Mouse (Mus musculus) cerebellum, postnatal 14 days (tissue): ENCODE measurements around the gene Gm5129.
A peak's percentile ranks its signal among the peaks of the same experiment; 100 is the strongest.
"Not testable (repeated sequence)": the region's sequence is repeated elsewhere in the genome, so short reads cannot be mapped to it uniquely, and the experiment has no call there.

Experiments used
- DNase-seq, 2 experiments: peaks; one replicate each; pipeline ENCODE4 v3.0.0; 2021; ENCODE audit warnings: mixed read lengths in 2 of 2

Gm5129 gene

DNA sequence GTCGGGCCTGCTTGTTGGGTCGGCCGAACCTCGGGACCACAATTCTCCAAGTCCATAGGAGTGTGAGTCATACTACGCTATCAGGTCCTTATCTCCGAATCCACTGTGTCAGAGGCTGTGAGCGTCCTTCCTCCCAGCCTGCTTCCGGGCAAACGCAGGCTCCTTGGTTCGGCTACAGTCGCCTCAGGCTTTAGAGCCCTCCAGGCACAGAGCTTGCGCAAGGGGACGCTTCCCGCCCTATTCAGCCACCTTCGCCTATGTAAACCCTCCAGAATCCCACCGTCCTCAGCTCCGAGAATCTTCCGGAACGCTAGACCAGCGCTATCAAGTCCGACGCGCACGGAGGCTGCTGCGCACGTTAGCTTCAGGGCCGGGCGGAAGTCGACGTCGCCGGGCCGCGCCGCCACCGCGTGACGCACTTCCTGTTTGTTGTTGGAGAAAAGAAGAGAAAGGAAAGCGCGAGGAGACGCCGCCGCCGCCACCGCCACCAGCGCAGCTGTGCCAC lies at the start of gene Gm5129, which contains the start of gene Dnajb6:
Gene Gm5129 (minus strand): TSS at position 380 of the 505 bp plus-strand sequence.
Gene Dnajb6 (plus strand): TSS at position 132 of the 505 bp plus-strand sequence.
- peak; percentile 98 to 99 for DNase-seq

DNA sequence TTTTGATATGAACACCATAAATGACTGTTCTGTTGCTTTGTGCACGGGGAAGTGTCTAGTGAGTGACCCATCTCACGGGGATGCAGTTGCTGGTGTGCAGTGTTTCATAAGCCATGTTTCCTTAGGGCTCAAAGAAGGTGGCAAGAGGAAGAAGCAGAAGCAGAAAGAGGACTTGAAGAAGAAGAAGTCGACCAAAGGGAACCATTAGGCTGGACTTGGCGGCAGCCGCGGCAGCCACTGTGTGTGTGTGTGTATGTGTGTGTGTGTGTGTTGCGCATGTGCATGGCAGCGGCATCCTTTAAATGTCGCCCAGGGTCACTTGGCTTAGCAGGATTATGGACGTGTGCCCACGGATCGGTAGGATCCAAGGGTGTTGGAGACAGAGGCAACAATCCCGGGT lies 49.2 kb upstream of the Gm5129 start:
- DNase-seq = peak in 1 of 2 experiments; percentile 27

DNA sequence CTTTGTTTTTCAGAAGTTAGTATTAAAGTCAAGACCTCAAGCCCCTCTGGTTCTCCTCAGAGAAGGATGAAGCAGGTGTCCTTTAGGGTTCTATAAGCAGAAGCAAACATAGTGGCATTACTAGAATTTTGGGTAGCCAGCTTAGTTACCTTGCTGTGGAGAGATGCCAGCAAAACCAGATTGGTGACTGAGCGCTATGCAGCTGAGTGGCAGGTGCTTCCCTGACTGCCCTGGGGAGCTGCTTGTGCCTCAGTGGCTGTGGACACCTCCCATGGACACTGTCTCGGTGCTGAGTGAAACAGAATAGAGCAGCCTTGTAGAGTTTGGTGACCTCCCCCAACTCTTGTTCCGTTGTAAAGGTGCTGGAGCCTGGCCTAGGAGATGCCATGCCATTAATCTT lies 46.5 kb upstream of the Gm5129 start:
- peak; percentile 29 to 40 for DNase-seq

DNA sequence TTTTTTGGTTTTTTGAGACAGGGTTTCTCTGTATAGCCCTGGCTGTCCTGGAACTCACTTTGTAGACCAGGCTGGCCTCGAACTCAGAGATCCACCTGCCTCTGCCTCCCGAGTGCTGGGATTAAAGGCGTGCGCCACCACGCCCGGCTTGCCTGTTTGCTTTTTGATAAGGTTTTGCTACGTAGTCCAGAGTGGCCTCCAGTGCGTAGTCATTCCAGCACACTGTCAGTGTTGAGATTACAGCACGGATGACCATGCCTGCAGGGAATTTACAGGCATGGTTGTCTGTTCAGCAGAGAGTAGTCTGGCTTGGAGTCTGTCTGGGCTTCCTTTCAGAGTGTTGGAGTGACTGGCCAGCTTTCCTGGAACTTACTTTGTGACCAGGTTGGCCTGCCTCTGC lies 44.0 kb upstream of the Gm5129 start:
- not testable (repeated sequence) for DNase-seq

DNA sequence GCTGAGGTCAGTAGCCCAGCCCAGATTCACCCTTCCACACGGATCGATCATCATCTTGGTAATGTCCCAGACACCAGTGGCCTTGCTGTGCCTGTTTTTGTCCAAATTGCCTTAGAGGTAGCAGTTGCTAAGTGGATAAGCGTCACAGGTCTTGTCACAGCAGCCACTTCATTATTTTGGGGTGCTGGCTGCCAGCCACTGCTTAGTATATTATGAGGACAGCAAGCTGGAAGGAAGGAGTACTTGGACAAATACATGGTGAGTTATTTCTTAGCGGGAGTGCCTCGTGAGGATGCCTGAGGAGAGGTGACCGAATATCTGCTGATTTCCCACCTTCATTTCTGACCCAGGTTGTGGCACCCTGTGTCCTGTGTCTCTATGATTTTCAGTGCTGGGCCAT lies 42.3 kb upstream of the Gm5129 start:
- DNase-seq = peak in 1 of 2 experiments; percentile 20

DNA sequence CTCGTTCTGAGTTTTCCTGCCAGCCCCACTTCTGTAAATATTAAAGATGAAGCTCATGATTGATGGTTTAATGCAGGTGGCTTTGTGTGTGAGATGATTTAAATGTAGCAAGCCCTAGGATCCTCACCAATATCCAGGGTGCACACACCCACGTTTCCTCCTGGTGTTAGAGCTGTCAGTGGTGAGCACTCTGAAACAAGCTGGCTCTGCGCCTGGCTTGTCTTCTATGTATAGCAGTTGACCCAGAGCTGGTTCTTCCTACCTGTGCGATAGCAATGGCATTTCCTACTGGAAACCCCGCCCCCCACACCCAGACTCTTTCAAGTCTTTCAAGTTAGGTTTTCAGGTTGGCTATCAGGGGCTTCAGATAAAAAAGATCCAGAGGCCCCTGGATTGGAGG lies 39.7 kb upstream of the Gm5129 start:
- peak; percentile 46 for DNase-seq

DNA sequence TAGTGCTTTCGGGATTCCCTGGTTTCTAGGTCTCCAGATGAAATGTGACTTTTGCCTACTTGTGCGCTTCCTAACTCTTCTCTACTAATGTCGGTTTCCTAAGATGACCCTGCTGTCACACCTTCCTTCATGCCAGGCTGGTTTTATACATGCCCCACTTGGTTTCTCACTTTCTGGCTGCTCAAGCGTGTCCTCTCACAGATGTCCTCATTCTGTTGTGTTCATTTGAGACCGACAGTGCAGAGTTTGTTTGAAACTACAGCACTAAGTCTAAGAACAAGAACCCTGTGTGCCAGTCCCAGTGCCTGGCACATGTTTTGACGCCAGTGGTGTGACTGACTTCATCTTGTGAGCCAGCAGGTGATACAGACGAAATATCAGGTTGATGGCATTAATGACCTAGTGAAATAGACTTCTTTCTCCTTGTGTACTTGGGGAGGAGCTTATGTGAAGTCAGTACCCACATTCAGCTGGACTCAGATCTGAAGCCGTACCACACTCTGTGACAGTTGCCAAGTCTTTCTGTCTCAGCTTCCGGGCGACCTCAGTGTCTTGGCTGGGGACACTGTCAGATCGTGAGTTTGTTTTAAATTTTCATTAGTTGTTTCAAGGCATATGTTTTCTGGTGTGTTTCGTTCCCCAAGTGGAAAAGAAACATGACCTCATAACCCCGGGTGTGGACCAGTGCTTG lies 37.9 kb upstream of the Gm5129 start:
- peak; percentile 49 to 69 for DNase-seq

DNA sequence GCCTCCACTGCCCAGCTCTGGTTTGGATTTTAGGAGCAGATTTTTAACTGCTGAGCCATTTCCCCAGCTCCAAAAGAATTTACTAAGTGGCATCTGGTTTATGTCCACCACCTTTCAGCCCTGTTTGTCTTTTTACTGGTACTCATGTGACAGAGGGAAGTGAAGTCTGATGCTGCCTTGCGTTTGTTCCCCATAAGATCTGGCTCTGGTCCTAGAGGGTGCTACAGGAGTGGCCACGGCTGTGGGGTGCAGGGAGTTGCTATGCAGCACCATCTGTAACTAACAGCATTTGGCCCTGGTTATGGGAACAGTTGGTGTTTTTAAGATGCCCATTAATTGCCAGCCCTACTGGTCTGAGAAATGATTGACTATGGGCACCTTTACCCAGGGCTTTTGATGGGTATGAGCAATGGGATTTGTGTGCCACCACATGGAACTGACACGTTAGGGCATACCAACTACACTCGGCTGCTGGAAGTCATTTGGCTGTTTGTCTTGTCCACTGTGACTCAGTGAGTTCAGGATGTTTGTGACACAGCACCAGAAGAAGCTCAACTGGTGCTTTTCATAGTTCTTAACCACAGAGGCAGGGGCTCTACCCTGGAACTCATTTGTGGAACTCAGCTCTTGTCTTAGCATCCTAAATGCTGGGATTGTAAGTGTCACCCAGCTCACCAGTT lies 37.1 kb upstream of the Gm5129 start:
- DNase-seq = peak; percentile 66 to 81

DNA sequence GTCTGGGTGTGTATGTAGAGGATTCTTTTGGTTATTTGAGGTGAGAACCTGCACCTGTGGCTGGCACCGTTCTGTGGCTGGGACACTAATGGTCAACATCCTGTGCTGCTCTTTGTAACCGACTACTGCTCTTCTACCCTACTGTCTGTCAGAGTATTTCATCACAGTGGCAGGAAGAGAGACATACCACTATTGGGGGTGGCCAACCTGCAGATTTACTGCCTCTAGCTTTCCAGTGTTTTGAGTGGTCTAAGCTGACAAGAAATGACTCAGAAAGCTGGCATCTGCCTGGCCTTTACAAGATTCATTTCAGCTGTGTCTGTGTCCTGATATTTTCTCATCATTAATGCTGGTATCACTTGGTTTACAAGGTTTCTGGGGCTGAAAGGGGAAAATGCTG lies 36.3 kb upstream of the Gm5129 start:
- DNase-seq = no peak

DNA sequence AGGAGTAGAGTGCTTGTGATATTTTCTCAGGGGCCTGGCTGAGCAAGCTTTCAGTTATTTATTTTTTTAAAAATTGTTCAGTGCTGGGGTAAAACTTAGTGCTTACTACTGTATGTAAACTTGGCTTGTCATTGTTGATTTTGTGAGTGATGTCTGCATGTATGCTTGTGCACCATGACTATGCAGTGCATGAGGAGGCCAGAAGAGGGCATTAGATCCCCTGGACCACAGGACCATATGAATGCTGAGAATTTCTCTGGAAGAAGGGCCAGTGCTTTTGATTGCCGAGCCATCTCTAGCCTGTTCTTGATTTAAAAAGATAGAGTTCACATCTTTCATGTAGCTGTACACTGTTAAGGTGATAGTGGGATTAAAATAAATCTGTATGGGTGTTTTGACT lies 35.2 kb upstream of the Gm5129 start:
- DNase-seq = peak; percentile 45 to 65

DNA sequence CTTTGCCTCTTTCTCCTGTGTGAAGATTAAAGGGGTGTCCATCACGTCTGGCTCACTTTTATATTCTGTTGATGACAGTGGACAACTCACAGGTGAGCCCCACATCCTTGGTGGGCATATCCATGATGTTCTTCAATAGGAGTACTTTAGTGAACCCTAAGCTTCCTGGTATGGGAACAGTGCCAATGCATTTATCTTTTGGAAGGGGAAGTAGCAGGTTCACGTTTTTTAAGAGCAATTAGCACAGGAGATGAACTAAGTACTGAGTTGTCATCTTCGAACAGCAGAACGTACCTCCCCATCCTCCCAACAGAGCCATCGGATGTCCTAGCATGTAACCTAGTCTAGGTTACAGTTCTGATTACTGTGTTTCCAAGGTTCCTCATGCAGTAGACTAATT lies 23.6 kb upstream of the Gm5129 start:
- no peak for DNase-seq

DNA sequence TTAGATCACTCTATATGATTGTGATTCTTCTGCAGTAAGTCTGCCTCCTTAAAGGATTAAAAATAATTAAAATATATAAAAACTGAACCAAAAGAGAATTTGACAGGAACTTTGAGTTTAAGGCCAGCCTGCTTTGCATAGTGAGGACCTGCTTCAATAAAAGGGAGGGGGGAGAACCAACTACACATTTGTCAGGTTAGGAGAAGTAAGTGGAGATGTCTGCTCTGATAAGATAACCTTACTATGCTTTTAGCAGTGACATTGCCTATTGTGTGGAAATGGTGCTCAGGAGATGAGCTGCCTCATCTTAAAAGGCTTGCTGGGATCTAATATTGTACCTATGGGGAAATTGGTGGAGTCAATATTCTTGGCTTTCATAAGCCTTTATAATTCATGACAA lies 17.2 kb upstream of the Gm5129 start:
- no peak for DNase-seq

DNA sequence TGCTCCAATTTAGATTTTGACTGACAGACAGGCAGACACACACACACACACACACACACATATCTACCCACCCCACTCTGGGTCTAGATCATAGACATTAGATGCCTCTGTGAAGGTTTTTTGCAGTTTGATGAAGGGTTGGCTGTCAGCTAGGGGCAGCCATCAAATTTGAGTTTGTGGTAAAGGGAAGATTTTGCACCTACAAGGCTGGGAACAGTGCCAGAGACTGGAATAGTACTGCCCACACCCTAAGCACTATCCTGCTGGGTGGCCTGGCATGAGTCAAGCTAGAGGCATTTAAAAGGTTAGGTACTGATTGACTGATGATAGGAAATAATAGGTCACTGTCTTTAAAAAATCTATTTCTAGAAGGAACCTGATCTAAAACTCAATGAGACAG lies 15.6 kb upstream of the Gm5129 start:
- DNase-seq = peak; percentile 46 to 58

DNA sequence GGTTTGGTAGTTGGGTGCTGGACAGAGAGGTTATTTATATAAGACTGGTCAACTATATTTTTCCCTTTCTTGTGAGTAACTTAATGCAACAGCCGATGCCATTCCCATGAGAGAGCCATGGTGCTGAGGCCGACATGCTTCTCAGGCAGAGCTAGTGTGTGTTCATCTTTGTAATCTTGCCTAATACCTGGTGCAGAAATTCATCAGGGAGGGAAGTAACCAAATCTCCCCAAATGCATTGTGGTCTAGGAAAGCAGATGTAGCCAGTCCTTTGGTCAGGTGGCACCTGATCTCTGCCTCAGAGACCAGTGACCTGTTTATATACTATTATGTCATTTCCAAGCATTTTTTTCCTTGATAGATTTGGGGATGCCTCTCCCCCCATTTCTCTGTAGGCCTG lies 11.9 kb upstream of the Gm5129 start:
- no peak for DNase-seq

DNA sequence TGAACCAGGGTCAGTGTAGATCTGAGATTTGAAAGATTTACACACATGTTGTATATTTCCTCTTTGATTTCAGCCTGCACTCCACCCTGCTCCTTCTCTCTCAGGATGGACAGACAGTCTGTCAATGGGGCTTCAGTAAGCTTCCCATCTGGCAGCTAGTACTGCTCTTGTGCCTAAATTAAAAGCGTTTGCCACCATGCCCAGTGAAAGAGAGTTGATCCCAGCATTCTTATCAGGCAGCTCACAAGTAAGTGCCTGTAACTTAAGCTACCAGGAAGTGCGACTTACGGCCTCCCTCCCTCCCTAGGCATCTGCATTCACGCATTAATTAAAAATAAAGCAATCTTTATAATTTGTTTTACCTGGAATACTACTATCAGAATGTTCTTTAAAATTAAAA lies 5.4 kb upstream of the Gm5129 start:
- DNase-seq = no peak

DNA sequence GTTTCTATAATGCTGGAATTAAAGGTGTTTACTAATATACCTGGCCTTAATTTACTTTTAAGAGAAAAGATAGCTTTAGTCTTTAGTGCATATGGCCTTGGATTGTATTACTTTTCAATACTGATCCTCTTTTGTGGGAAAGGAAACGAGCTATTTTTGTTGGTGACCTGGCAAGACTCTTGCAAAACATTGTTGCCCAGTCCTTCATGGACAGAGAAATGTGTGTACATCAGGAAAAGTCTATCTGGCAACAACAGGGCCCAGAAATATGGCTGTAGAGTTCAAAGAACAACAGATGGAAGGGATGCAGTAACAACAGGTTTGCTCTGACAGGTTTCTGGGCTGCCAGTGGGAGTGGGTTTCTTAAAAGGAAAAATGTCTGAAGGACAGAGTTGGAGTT lies 4.9 kb upstream of the Gm5129 start:
- DNase-seq = no peak

DNA sequence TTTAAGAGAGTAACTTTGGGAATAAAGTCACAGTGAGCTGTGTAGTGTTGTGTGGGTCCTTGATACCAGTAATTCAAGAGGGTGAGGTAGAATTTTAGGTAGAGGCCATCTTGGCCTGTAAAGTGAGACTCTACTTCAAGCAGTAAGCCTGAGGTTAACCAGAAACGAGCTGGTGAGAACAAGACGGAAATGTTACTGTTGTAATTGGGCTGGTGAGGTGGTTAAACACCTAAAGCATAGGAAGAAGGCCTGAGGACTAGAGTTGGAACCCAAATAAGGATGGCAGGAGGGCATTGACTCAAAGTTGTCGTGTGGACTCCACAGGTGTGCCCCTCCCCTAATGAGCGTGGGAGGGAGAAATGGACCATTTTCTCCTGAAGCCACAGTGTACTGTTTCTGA lies 2.3 kb upstream of the Gm5129 start:
- DNase-seq = no peak

DNA sequence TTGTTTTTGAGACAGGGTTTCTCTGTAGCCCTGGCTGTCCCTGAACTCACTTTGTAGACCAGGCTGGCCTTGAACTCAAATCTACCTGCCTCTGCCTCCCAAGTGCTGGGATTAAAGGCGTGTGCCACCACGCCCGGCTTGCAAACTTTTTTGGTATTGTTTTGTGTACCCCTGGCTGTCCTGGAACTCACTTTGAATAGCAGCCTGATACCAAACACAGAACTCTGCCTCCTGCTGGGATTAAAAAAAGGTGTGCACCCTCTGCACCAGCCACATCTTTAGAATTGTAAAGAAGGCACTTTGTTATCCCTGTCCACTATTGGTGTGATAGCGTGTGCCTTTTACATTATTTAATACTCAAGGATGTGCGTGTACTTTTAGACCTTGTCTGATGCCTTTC lies 1.7 kb upstream of the Gm5129 start:
- DNase-seq = no peak

DNA sequence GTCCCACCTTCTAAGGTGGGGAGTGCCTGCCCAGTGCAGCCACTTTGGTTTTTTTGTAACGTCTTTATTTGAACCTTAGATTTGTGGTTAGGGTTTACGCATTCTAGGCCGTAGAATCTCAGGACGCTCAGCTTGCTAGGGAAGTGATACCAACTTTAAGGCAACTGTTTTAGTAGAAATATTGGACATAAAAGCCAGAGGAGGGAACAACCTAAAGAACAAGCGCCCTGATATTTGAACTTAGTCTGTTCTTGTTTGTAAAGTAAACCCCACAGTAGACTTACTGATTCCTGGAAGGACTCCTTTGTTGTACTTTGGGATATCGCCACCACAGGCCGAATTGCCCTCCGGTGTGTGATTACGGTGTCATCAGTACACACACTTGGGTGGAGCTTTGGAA lies 1.2 kb upstream of the Gm5129 start:
- DNase-seq = no peak

DNA sequence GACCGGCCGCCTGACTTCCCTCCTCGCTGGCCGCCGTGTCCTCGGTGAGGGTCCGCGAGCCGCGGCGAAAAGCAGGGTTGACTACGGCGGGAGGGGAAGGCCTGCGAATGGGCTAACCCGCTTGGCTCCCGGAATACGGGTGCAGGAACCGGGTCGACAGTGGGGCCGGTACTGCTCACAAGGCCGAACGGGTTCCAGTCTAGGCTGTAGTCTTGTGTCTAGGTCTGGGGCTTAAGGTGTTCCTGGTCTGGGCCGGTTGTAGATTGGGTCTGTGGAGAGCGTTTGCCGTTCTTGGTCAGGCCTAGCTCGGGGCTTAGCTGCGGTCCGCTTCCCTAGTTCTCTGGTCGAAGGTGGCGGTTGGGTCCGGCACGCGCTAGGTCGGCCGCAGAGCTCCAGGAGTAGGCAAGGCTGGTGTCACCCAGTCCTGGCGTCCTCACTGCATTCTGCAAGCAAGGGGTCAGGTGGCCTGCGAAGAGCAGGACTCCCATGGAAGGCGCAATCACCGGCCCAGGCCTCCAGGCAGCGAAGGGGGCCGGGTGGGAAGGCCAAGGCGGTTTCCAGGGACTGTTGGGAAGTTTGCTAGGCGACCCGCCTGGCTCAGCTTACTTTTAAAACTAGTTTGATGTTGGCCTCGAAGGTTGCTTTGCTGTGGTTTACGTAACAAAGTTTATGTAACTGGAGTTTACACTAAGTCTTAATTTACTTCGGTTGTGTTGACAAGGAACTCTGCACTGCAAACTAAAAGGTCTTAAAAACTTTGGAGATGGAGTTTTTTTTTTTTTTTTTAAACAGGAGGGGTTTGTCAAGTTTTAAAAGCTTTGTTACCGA lies 551 bp upstream of the Gm5129 start:
- DNase-seq = no peak

DNA sequence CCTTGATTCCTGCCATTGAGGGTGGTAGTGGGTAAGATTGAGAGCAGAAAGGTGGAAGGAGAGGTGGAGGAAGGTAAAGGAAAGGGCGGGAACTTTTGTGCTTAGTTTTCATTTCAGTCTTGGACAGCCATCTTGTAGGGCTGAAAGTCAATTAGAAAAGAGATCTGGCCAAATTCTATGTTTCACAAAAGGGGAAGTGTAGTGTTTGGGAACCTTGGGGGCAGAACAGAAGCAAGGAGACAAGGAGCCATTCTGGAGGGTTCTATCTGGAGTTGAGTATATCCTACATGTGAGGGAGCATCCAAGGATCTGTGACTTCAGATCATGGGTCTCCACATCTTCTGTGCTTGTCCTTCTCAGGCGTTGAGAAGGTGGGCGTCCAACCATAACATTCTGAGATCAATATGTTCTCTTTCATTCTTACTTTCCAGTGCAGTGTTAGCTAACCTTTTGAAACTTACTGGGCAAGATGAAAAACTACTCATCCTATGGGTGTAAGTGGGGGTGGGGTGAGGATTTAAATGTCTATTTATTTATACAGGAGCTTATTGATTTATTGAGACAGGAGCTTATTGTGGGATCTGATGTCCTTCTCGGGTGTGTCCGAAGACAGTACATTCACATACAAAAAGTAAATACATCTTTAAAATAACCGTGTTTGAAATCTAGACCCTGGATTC lies 765 bp downstream of the Gm5129 start:
- DNase-seq = peak in 1 of 2 experiments; percentile 14

DNA sequence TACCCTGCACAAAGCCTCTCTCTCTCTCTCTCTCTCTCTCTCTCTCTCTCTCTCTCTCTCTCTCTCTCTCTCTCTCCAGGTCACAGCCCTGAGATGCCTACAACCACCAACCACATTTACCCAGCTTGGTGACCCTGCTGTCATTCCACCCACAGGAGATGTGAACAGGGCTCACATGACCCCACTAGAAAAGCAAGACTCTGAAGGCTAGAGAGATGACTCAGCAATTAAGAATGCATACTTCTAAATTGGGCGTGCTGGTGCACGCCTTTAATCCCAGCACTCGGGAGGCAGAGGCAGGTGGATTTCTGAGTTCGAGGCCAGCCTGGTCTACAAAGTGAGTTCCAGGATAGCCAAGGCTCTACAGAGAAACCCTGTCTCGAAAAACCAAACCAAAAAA lies 9.7 kb downstream of the Gm5129 start:
- not testable (repeated sequence) for DNase-seq

DNA sequence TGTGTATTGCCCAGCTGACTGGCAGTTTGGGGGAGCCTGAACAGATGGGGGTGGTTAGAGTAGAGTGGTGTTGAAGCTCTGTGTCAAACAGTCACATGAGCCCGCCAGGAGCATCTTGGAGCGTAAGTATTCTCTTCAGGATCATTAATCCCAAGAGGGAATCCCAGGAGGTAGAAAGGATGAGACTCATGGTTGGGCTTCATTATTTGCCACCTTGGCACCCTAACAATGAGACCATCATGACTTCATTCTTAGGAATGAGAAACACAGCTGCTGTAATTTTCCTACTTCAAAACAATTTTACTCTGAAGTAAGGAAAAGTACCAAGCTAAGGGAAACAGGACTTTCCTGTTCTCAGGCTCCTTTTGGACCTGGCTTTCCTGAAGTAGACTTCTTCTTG lies 10.4 kb downstream of the Gm5129 start:
- no peak for DNase-seq
